Mouse (Mus musculus): ENCODE results near the gene Vpreb1.

DNA sequence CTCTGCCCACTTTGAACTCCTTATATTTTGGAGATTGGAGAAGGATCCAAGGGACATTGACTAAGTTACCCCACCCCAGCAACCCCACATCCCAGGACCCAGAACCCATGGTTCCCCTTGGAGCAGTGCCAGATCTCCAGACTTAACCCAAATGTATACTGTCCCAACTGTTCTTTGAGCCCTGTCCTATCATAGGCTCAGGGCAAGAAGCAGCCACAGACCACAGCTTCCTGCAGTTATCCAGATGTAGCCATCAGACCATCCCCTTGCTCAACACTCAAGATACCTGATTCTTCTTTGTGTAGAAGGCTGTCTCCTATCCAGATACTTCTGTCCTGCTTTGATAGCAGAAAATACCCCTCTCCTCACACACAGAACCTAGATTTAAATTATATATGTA lies 5.4 kb downstream of the Vpreb1 start:
- TF ChIP-seq POLR2A (IDR thresholded peaks at IDR 0.05; ENCODE audit: insufficient read length, low read depth) (no peak), USF1 (IDR thresholded peaks at IDR 0.05; ENCODE audit: low read depth) (no peak)

All from myocyte (in vitro differentiated cells).